Comparison of ENCODE assay signal across 8 mouse cellular contexts in genomic region chr19:5151331-5151730, GRCm38 (mm10). TPM values are rescaled to one million over a fixed set of nuclear protein-coding genes. Genes with fewer than 3 reads are reported as not detected.
A peak's percentile ranks its signal among the peaks of the same experiment; 100 is the strongest.
DNase-seq lines count a peak whose midpoint lies in the region; ATAC-seq and TF ChIP-seq lines count a peak whose summit lies in the region.

No protein-coding gene starts in this region.

- ATAC-seq in kidney, postnatal 0 days (replicated peaks; ENCODE audit: low FRiP score, low read depth), result no peak
- ATAC-seq in liver, embryonic 11.5 days (replicated peaks; ENCODE audit: low FRiP score), result no peak
- ATAC-seq in neutrophil, adult 5-6 weeks (ENCODE audit: extremely low read depth, insufficient number of reproducible peaks, low FRiP score, poor library complexity, severe bottlenecking), result peak; percentile 61

- H3K9ac ChIP-seq in MEL (ENCODE audit: control insufficient read depth, low read depth, low read length, poor library complexity, severe bottlenecking), result no peak overlapping the region
- H3K9ac ChIP-seq in kidney, postnatal 0 days (ENCODE audit: low read depth, low read length), result no peak overlapping the region
- no peak overlapping the region for H3K9ac ChIP-seq in liver, embryonic 11.5 days (ENCODE audit: low read depth, low read length)

- H3K9me3 ChIP-seq in MEL (replicated peaks; ENCODE audit: insufficient read depth, low read length), result no peaks in the 10 kb centered on the region
- no peaks in the 10 kb centered on the region for H3K9me3 ChIP-seq in kidney, postnatal 0 days (replicated peaks; ENCODE audit: low read length)
- no peaks in the 10 kb centered on the region for H3K9me3 ChIP-seq in liver, embryonic 11.5 days (ENCODE audit: control insufficient read depth, low read length)

- H3K4me2 ChIP-seq in kidney, postnatal 0 days (ENCODE audit: low read length), result no peak overlapping the region
- no peak overlapping the region for H3K4me2 ChIP-seq in liver, embryonic 11.5 days

- peaks cover 0 to 10% of the 10 kb centered on the region in 2 experiments; a peak in 1 of 4 replicates for H3K4me1 ChIP-seq in MEL (ENCODE audit: control insufficient read depth in 1 of 2, insufficient read depth in 2 of 2, low read length in 2 of 2)
- no peaks in the 10 kb centered on the region for H3K4me1 ChIP-seq in kidney, postnatal 0 days (replicated peaks; ENCODE audit: insufficient read depth, low read length)
- no peaks in the 10 kb centered on the region for H3K4me1 ChIP-seq in liver, embryonic 11.5 days (replicated peaks; ENCODE audit: control insufficient read depth, insufficient read depth, low read length)

- TF ChIP-seq CTCF in MEL (IDR thresholded peaks at IDR 0.05 in 2 of 3, conservative IDR thresholded peaks at IDR 0.05 in 1 of 3; ENCODE audit: control insufficient read depth in 1 of 3, insufficient read depth in 1 of 3, low read depth in 2 of 3, low read length in 3 of 3, poor library complexity in 1 of 3, severe bottlenecking in 1 of 3), result peak; percentile 72 to 90 (median 84)
- TF ChIP-seq CTCF in kidney, postnatal 0 days (IDR thresholded peaks at IDR 0.05; ENCODE audit: low read depth), result peak; percentile 80

- WGBS in kidney, postnatal 0 days, result 46% methylated on average over 3 of the region's 3 CpGs
- 32% methylated on average over 3 of the region's 3 CpGs for WGBS in liver, embryonic 11.5 days

- no peak for TF ChIP-seq EP300 in MEL (IDR thresholded peaks at IDR 0.05; ENCODE audit: low read depth in 1 of 2, low read length in 2 of 2)

- H3K79me2 ChIP-seq in MEL (ENCODE audit: control insufficient read depth, insufficient read depth, low read length, poor library complexity), result no peaks in the 10 kb centered on the region

- TF ChIP-seq POLR2A in MEL (IDR thresholded peaks at IDR 0.05; ENCODE audit: control insufficient read depth in 1 of 2, insufficient read depth in 1 of 2, low read depth in 1 of 2, low read length in 2 of 2, poor library complexity in 1 of 2), result no peak

- H3K36me3 ChIP-seq in MEL (ENCODE audit: control insufficient read depth in 1 of 2, insufficient read depth in 2 of 2, low read length in 2 of 2), result peaks cover 0 to 6% of the 10 kb centered on the region in 2 experiments; a peak in 2 of 4 replicates
- H3K36me3 ChIP-seq in kidney, postnatal 0 days (ENCODE audit: insufficient read depth, low read length), result peaks cover 21% of the 10 kb centered on the region
- peaks cover 6% of the 10 kb centered on the region; the same call in 1 of the 2 replicates for H3K36me3 ChIP-seq in liver, embryonic 11.5 days (ENCODE audit: control insufficient read depth, insufficient read depth, low read length)

- no peaks in the 10 kb centered on the region for H3K27me3 ChIP-seq in MEL (ENCODE audit: control insufficient read depth in 1 of 2, insufficient read depth in 2 of 2, low read length in 2 of 2)
- H3K27me3 ChIP-seq in kidney, postnatal 0 days (ENCODE audit: insufficient read depth, low read length), result no peaks in the 10 kb centered on the region
- no peaks in the 10 kb centered on the region for H3K27me3 ChIP-seq in liver, embryonic 11.5 days (replicated peaks; ENCODE audit: control insufficient read depth, insufficient read depth, low read length)

- TF ChIP-seq RAD21 in MEL (IDR thresholded peaks at IDR 0.05; ENCODE audit: low read depth, low read length), result peak; percentile 78

- H3K27ac ChIP-seq in MEL (ENCODE audit: control insufficient read depth, low read depth, low read length), result no peak overlapping the region
- no peak overlapping the region for H3K27ac ChIP-seq in kidney, postnatal 0 days
- no peak overlapping the region for H3K27ac ChIP-seq in liver, embryonic 11.5 days (ENCODE audit: low read depth, low read length)

- H3K4me3 ChIP-seq in MEL (ENCODE audit: control insufficient read depth in 1 of 2, insufficient read depth in 1 of 2, low read depth in 2 of 2, low read length in 2 of 2), result no peak overlapping the region
- H3K4me3 ChIP-seq in kidney, postnatal 0 days (replicated peaks; ENCODE audit: low read depth, low read length), result no peak overlapping the region
- H3K4me3 ChIP-seq in liver, embryonic 11.5 days (ENCODE audit: low read depth, low read length), result no peak overlapping the region

- peak; percentile 70 for DNase-seq in 416B (ENCODE audit: low read depth)
- peak; percentile 72 for DNase-seq in MEL (ENCODE audit: low read depth, low spot score)
- peak; percentile 87 to 88 for DNase-seq in cerebellum, adult 18-20 months
- peak; percentile 68 for DNase-seq in forelimb bud, embryonic 11.5 days (ENCODE audit: low read depth, low spot score)
- peak; percentile 76 for DNase-seq in kidney, postnatal 0 days (ENCODE audit: low spot score)
- DNase-seq in liver, embryonic 11.5 days (ENCODE audit: low spot score), result peak; percentile 44
- DNase-seq in thymus, postnatal 25 days, result peak; percentile 55

TF ChIP-seq in MEL, 35 proteins besides CTCF, POLR2A, EP300 and RAD21:
- peak; percentile 71 for TF ChIP-seq SMC3 (IDR thresholded peaks at IDR 0.05; ENCODE audit: low read depth, low read length)
- no peak for TF ChIP-seq CHD1 (IDR thresholded peaks at IDR 0.05; ENCODE audit: low read depth, low read length)
- TF ChIP-seq MYB (IDR thresholded peaks at IDR 0.05; ENCODE audit: low read depth, low read length), result no peak
- no peak for TF ChIP-seq MAX (IDR thresholded peaks at IDR 0.05; ENCODE audit: low read length)
- TF ChIP-seq TCF12 (IDR thresholded peaks at IDR 0.05; ENCODE audit: low read depth, low read length), result no peak
- no peak for TF ChIP-seq TAL1 (IDR thresholded peaks at IDR 0.05; ENCODE audit: low read length)
- TF ChIP-seq GATA1 (IDR thresholded peaks at IDR 0.05; ENCODE audit: low read depth, low read length), result peak; percentile 47; the same call in 1 of the 2 replicates
- peak; percentile 48 for TF ChIP-seq ZC3H11A (IDR thresholded peaks at IDR 0.05; ENCODE audit: low read depth, low read length)
- no peak for TF ChIP-seq ZMIZ1 (IDR thresholded peaks at IDR 0.05; ENCODE audit: low read depth, low read length)
- TF ChIP-seq MAFK (IDR thresholded peaks at IDR 0.05; ENCODE audit: borderline replicate concordance, low read depth, low read length), result no peak
- no peak for TF ChIP-seq NELFE (IDR thresholded peaks at IDR 0.05; ENCODE audit: low read depth, low read length)
- TF ChIP-seq POLR2AphosphoS2 (IDR thresholded peaks at IDR 0.05; ENCODE audit: low read length), result no peak
- no peak for TF ChIP-seq HCFC1 (IDR thresholded peaks at IDR 0.05; ENCODE audit: low read depth, low read length)
- TF ChIP-seq SIN3A (IDR thresholded peaks at IDR 0.05; ENCODE audit: low read length), result peak; percentile 90
- TF ChIP-seq ZNF384 (IDR thresholded peaks at IDR 0.05; ENCODE audit: low read depth, low read length), result no peak
- TF ChIP-seq E2F4 (IDR thresholded peaks at IDR 0.05; ENCODE audit: borderline replicate concordance, low read depth, low read length), result no peak
- TF ChIP-seq GABPA (IDR thresholded peaks at IDR 0.05; ENCODE audit: low read depth, low read length), result no peak
- TF ChIP-seq USF2 (IDR thresholded peaks at IDR 0.05; ENCODE audit: borderline replicate concordance in 1 of 2, insufficient read depth in 1 of 2, low read depth in 1 of 2, low read length in 2 of 2), result no peak
- TF ChIP-seq UBTF (IDR thresholded peaks at IDR 0.05; ENCODE audit: borderline replicate concordance, insufficient read depth, low read depth, low read length), result no peak
- no peak for TF ChIP-seq MXI1 (IDR thresholded peaks at IDR 0.05; ENCODE audit: low read depth, low read length)

RNA-seq across cellular contexts. Expression of gene Klc2, which starts 33.0 kb away (rescaled TPM):
- 7.3 TPM in 2 replicates for total RNA-seq in MEL (2012; rRNA removed)
- polyA plus RNA-seq in MEL (2012; ENCODE audit: insufficient read depth in 1 of 2, insufficient read length in 2 of 2, low read depth in 1 of 2, low replicate concordance in 2 of 2, missing spikeins in 1 of 2), result 10 to 100 TPM in 1 of 2 experiments, not detected in 1; 30.3 TPM
- 18.1 and 20.2 TPM in 2 replicates for polyA plus RNA-seq in kidney, postnatal 0 days (2015; fragmentation: Nextera tagmentation; extraction: Ambion mirVana)
- 7.3 and 8.3 TPM in 2 replicates for polyA plus RNA-seq in liver, embryonic 11.5 days (2014; fragmentation: Nextera tagmentation; extraction: Ambion mirVana)
- total RNA-seq in neutrophil, adult 5-6 weeks (2017), result 16.7 and 18.7 TPM in 2 replicates

RNA-seq across cellular contexts. Expression of gene Rab1b, which starts 44.5 kb away (rescaled TPM):
- total RNA-seq in MEL (2012; rRNA removed), result 86.4 and 94.9 TPM in 2 replicates
- 100 to 1,000 TPM in 1 of 2 experiments, not detected in 1; 162 TPM for polyA plus RNA-seq in MEL (2012; ENCODE audit: insufficient read depth in 1 of 2, insufficient read length in 2 of 2, low read depth in 1 of 2, low replicate concordance in 2 of 2, missing spikeins in 1 of 2)
- 270 and 284 TPM in 2 replicates for polyA plus RNA-seq in kidney, postnatal 0 days (2015; fragmentation: Nextera tagmentation; extraction: Ambion mirVana)
- polyA plus RNA-seq in liver, embryonic 11.5 days (2014; fragmentation: Nextera tagmentation; extraction: Ambion mirVana), result 180 and 185 TPM in 2 replicates
- 74.5 and 91.6 TPM in 2 replicates for total RNA-seq in neutrophil, adult 5-6 weeks (2017)

RNA-seq across cellular contexts. Expression of gene Cnih2, which starts 53.0 kb away (rescaled TPM):
- 0.65 and 1.0 TPM in 2 replicates for total RNA-seq in MEL (2012; rRNA removed)
- 1 to 10 TPM in 1 of 2 experiments, not detected in 1; 2.7 TPM for polyA plus RNA-seq in MEL (2012; ENCODE audit: insufficient read depth in 1 of 2, insufficient read length in 2 of 2, low read depth in 1 of 2, low replicate concordance in 2 of 2, missing spikeins in 1 of 2)
- polyA plus RNA-seq in kidney, postnatal 0 days (2015; fragmentation: Nextera tagmentation; extraction: Ambion mirVana), result 4.2 and 4.7 TPM in 2 replicates
- polyA plus RNA-seq in liver, embryonic 11.5 days (2014; fragmentation: Nextera tagmentation; extraction: Ambion mirVana), result 8.4 and 9.5 TPM in 2 replicates
- not detected in 2 replicates for total RNA-seq in neutrophil, adult 5-6 weeks (2017)
